Mouse (Mus musculus): ENCODE data around the gene Keap1. TPM values are rescaled to one million over a fixed set of nuclear protein-coding genes. Genes with fewer than 3 reads are reported as not detected.

The Keap1 gene
- polyA plus RNA-seq, 1 experiment, result 55.4 TPM

DNA sequence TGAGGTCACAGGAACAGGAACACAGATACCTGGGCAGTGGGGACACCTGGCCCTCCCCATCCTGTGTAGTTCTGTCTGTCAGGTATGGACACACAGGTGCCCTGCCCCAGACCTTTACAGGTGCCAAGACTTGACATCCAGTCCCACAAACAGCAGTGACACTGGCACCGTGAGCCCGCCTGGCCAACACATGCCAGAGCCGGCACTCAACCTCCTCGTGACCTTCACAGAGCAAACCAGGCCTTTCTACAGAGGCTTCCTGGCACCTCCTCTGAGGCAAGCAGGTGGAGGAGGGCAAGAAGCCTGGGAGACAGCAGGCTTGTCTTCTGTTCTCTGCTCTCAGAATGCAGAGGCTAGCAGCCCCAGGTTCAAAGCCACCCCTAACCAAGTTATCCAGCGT is 53.7 kb downstream of the Keap1 start:
- TF ChIP-seq CTCF (IDR thresholded peaks at IDR 0.05; ENCODE audit: extremely low read depth, insufficient read depth, insufficient read length, insufficient replicate concordance) (no peak), POLR2A (IDR thresholded peaks at IDR 0.05; ENCODE audit: low read depth, low read length) (no peak)
- H3K27me3 ChIP-seq (ENCODE audit: control insufficient read depth, insufficient read depth, low read length), result no peaks in the 10 kb centered on the region
- DNase-seq (ENCODE audit: low read depth in 1 of 2, low spot score in 2 of 2), result no peak
- no peak overlapping the region for H3K4me3 ChIP-seq (ENCODE audit: extremely low read depth, insufficient read depth, insufficient read length)
- H3K27ac ChIP-seq (ENCODE audit: insufficient read depth, low read length), result no peak overlapping the region
- peaks cover 14% of the 10 kb centered on the region for H3K4me1 ChIP-seq (ENCODE audit: control insufficient read depth, insufficient read depth, insufficient read length)
- H3K36me3 ChIP-seq (ENCODE audit: control insufficient read depth, insufficient read depth, low read length), result no peaks in the 10 kb centered on the region
- WGBS, result 92% methylated on average over 5 of the region's 5 CpGs

DNA sequence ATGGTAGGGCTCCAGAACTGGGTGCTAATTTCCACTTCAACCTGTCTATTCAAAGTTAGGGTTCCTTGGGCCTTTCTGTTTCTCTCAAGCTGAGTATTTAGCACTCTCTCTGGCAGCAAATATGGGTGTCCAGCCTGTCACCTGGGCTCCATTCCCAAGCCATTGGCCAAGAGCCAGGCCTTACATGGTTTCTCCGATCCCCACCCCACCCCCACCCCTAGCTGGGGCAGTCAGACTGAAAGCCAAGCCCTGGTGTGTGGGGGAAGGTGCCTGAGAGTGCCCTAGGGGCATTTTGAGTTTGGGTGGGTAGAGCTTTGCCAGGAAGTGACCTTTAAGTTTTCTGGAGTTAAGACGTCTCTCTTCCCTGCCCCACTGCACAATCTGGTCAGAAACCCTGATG is 54.4 kb downstream of the Keap1 start:
- Histone ChIP-seq H3K4me3 (ENCODE audit: extremely low read depth, insufficient read depth, insufficient read length) (no peak overlapping the region), H3K27me3 (ENCODE audit: control insufficient read depth, insufficient read depth, low read length) (no peaks in the 10 kb centered on the region), H3K27ac (ENCODE audit: insufficient read depth, low read length) (no peak overlapping the region), H3K4me1 (ENCODE audit: control insufficient read depth, insufficient read depth, insufficient read length) (peaks cover 14% of the 10 kb centered on the region), H3K36me3 (ENCODE audit: control insufficient read depth, insufficient read depth, low read length) (no peaks in the 10 kb centered on the region)
- WGBS, result 62% methylated on average over 2 of the region's 2 CpGs
- TF ChIP-seq POLR2A (IDR thresholded peaks at IDR 0.05; ENCODE audit: low read depth, low read length), result no peak
- no peak for TF ChIP-seq CTCF (IDR thresholded peaks at IDR 0.05; ENCODE audit: extremely low read depth, insufficient read depth, insufficient read length, insufficient replicate concordance)
- no peak for DNase-seq (ENCODE audit: low read depth in 1 of 2, low spot score in 2 of 2)

DNA sequence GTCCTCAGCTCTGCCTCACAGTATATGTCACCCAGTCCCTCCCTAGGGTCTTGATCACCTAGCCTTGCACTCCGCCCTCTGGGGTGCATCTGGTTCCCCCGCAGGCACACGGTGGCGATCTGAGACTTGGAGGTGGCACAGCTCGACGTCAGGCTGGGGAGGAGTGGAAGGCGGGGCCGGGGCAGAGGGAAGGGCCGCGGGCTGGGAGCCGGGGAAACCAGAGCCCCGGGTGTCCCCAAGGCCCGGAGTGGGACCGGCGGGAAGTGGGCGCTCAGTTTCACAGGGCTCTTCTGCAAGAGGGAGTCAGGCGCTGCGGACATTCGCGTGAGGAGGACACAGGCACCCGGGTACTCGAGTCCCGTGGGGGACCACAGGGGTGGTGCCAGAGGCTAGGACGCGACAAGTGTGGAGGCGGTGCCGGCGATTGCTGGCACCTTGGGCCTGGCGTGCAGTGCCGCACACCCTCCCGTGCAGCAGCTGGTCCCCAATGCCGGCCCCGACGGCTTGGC is 55.2 kb downstream of the Keap1 start:
- H3K27ac ChIP-seq (ENCODE audit: insufficient read depth, low read length), result no peak overlapping the region
- H3K4me1 ChIP-seq (ENCODE audit: control insufficient read depth, insufficient read depth, insufficient read length), result peaks cover 14% of the 10 kb centered on the region
- H3K27me3 ChIP-seq (ENCODE audit: control insufficient read depth, insufficient read depth, low read length), result no peaks in the 10 kb centered on the region
- H3K36me3 ChIP-seq (ENCODE audit: control insufficient read depth, insufficient read depth, low read length), result no peaks in the 10 kb centered on the region
- WGBS, result 2% methylated on average over 34 of the region's 34 CpGs
- peak; percentile 22; the same call in 1 of the 2 replicates for TF ChIP-seq CTCF (IDR thresholded peaks at IDR 0.05; ENCODE audit: extremely low read depth, insufficient read depth, insufficient read length, insufficient replicate concordance)
- no peak for TF ChIP-seq POLR2A (IDR thresholded peaks at IDR 0.05; ENCODE audit: low read depth, low read length)
- H3K4me3 ChIP-seq (ENCODE audit: extremely low read depth, insufficient read depth, insufficient read length), result peak overlapping the region; percentile 54
- DNase-seq (ENCODE audit: low read depth in 1 of 2, low spot score in 2 of 2), result peak in 1 of 2 experiments; percentile 66

DNA sequence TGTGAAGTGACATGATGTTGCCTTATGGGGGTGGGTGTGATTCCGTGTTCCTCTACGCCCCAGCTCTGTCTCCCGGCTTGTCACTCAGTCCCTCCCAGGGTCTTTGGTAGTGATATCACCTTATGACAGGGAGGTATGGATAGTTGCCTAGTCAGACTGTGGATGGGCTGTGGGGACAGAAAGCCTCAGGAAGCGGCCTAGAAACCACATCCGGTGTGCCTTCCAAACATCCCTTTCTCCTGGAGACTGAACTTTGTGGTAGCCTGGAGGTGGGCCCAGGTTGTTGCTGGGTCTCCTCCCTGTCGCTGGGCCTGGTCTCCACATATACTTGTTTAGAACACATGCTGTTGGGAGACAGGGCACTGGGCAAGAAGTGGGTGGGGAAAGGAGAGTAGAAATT is 55.7 kb downstream of the Keap1 start:
- H3K4me1 ChIP-seq (ENCODE audit: control insufficient read depth, insufficient read depth, insufficient read length), result peaks cover 14% of the 10 kb centered on the region
- WGBS, result 46% methylated on average over 6 of the region's 6 CpGs
- H3K4me3 ChIP-seq (ENCODE audit: extremely low read depth, insufficient read depth, insufficient read length), result no peak overlapping the region

DNA sequence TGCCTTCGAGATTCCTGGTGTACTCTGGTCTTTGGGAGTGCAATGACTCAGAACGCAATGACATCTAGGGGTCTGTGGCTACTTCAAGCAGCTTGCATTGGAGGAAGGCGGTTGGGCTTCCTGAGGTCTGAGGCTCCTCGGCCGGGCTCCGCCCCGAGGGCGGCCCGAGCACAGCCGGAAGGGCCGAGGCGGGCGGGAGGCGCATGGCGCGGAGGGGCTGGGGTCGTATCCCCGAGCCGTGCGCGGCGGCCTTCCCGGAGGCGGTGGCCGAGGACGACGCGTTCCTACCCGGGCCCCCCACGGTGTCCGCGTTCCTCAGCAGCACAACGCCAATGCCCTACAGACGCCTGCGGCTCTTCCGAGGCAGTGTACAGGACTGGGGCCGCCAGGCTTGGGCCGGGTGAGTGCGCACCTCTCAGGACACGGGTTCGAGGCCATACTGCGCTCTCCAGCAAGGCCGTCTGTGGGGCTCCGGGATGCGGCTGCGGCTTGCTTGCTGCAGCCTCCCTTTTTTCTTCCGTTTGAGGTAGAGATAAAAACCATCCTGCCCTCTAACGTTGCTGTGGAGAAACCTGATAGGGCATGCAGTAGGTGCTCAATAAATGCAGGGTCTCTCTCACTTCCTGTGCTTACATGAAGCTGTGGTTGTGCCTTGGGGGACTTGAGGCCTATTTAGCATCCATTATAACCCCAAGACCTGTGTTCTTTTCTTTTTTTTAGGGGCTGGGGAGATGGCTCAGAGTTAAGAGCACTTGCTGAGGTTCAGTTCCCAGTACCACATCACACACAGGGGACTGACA is 57.5 kb downstream of the Keap1 start:
- 5% methylated on average over 48 of the region's 48 CpGs for WGBS
- DNase-seq (ENCODE audit: low read depth in 1 of 2, low spot score in 2 of 2), result no peak
- TF ChIP-seq POLR2A (IDR thresholded peaks at IDR 0.05; ENCODE audit: low read depth, low read length) (no peak), CTCF (IDR thresholded peaks at IDR 0.05; ENCODE audit: extremely low read depth, insufficient read depth, insufficient read length, insufficient replicate concordance) (no peak)
- Histone ChIP-seq H3K4me3 (ENCODE audit: extremely low read depth, insufficient read depth, insufficient read length) (peak overlapping the region; percentile 55), H3K4me1 (ENCODE audit: control insufficient read depth, insufficient read depth, insufficient read length) (peaks cover 14% of the 10 kb centered on the region), H3K27ac (ENCODE audit: insufficient read depth, low read length) (no peak overlapping the region), H3K36me3 (ENCODE audit: control insufficient read depth, insufficient read depth, low read length) (no peaks in the 10 kb centered on the region), H3K27me3 (ENCODE audit: control insufficient read depth, insufficient read depth, low read length) (no peaks in the 10 kb centered on the region)

More for the DNA sequence above, 55.7 kb downstream of the Keap1 start:
- TF ChIP-seq CTCF (IDR thresholded peaks at IDR 0.05; ENCODE audit: extremely low read depth, insufficient read depth, insufficient read length, insufficient replicate concordance), result no peak
- no peak overlapping the region for H3K27ac ChIP-seq (ENCODE audit: insufficient read depth, low read length)
- no peak for DNase-seq (ENCODE audit: low read depth in 1 of 2, low spot score in 2 of 2)
- H3K36me3 ChIP-seq (ENCODE audit: control insufficient read depth, insufficient read depth, low read length), result no peaks in the 10 kb centered on the region
- no peaks in the 10 kb centered on the region for H3K27me3 ChIP-seq (ENCODE audit: control insufficient read depth, insufficient read depth, low read length)

DNA sequence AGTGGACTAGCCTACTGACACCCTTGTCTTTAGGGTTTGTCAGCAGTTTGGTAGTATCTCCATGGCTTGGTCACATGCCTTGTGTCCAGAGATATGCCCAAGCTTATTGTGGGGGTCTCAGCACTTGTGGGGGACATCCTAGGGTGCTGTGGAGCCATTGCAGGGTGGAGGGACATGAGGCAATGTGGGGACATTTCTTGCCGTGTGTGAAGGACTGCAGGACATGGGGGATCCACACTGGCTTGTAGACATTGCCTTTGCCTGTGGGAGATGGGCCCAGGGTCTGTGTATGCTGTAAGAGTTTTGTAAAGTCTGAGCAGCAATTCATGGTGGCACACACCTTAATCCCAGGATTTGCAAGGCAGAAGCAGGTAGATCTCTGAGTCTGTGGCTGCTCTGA is 58.3 kb downstream of the Keap1 start:
- no peak for TF ChIP-seq CTCF (IDR thresholded peaks at IDR 0.05; ENCODE audit: extremely low read depth, insufficient read depth, insufficient read length, insufficient replicate concordance)
- TF ChIP-seq POLR2A (IDR thresholded peaks at IDR 0.05; ENCODE audit: low read depth, low read length), result no peak
- H3K27ac ChIP-seq (ENCODE audit: insufficient read depth, low read length), result no peak overlapping the region
- DNase-seq (ENCODE audit: low read depth in 1 of 2, low spot score in 2 of 2), result no peak
- H3K36me3 ChIP-seq (ENCODE audit: control insufficient read depth, insufficient read depth, low read length), result no peaks in the 10 kb centered on the region
- no peaks in the 10 kb centered on the region for H3K27me3 ChIP-seq (ENCODE audit: control insufficient read depth, insufficient read depth, low read length)
- H3K4me3 ChIP-seq (ENCODE audit: extremely low read depth, insufficient read depth, insufficient read length), result no peak overlapping the region
- peaks cover 14% of the 10 kb centered on the region for H3K4me1 ChIP-seq (ENCODE audit: control insufficient read depth, insufficient read depth, insufficient read length)
- 76% methylated on average over 1 of the region's 1 CpGs for WGBS

DNA sequence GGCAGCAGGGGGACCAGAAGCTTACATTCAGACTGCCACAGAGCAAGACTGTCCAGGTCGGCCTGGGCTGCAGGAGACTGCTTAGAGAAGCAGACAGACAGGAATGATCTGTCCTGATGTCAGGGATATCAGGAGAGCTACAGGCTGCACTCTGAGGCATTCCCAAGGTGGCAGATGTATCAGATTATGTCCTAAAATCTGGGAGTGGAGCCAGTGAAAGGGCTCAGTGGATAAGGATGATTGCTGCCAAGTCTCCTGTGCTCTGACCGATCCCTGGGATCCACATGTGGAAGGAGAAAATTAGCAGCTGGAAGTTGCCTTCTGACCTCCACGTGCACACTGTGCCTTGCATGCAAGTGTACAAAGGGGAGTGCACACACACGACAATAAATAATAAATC is 58.8 kb downstream of the Keap1 start:
- Histone ChIP-seq H3K27me3 (ENCODE audit: control insufficient read depth, insufficient read depth, low read length) (no peaks in the 10 kb centered on the region), H3K4me1 (ENCODE audit: control insufficient read depth, insufficient read depth, insufficient read length) (peaks cover 14% of the 10 kb centered on the region), H3K27ac (ENCODE audit: insufficient read depth, low read length) (no peak overlapping the region), H3K4me3 (ENCODE audit: extremely low read depth, insufficient read depth, insufficient read length) (no peak overlapping the region), H3K36me3 (ENCODE audit: control insufficient read depth, insufficient read depth, low read length) (no peaks in the 10 kb centered on the region)
- TF ChIP-seq CTCF (IDR thresholded peaks at IDR 0.05; ENCODE audit: extremely low read depth, insufficient read depth, insufficient read length, insufficient replicate concordance), result no peak
- TF ChIP-seq POLR2A (IDR thresholded peaks at IDR 0.05; ENCODE audit: low read depth, low read length), result no peak
- WGBS, result 80% methylated on average over 4 of the region's 4 CpGs
- no peak for DNase-seq (ENCODE audit: low read depth in 1 of 2, low spot score in 2 of 2)

Other genes starting within 250 kb of the Keap1 start
- 75.8 and 99.7 TPM in 2 replicates for gene Mrpl4, start 236.6 kb downstream of the Keap1 start, polyA plus RNA-seq (2012; rRNA removed)
- gene Icam1, start 223.4 kb downstream of the Keap1 start, polyA plus RNA-seq (2012; rRNA removed), result 59.7 and 67.4 TPM in 2 replicates
- 8.1 and 9.3 TPM in 2 replicates for gene Icam4, start 210.0 kb downstream of the Keap1 start, polyA plus RNA-seq (2012; rRNA removed)
- 1.1 and 1.2 TPM in 2 replicates for gene Icam5, start 207.3 kb downstream of the Keap1 start, polyA plus RNA-seq (2012; rRNA removed)
- 0.28 and 0.65 TPM in 2 replicates for gene Zglp1, start 172.3 kb downstream of the Keap1 start, polyA plus RNA-seq (2012; rRNA removed)
- gene Gm49373, start 166.3 kb downstream of the Keap1 start, polyA plus RNA-seq (2012; rRNA removed), result 0.19 and 0.32 TPM in 2 replicates
- 38.3 and 59.5 TPM in 2 replicates for gene Fdx1l, start 165.7 kb downstream of the Keap1 start, polyA plus RNA-seq (2012; rRNA removed)
- gene Gm38431, start 147.4 kb downstream of the Keap1 start, polyA plus RNA-seq (2012; rRNA removed), result 5.2 and 18.8 TPM in 2 replicates
- gene Raver1, start 147.4 kb downstream of the Keap1 start, polyA plus RNA-seq (2012; rRNA removed), result 77.9 and 93.1 TPM in 2 replicates
- 46.1 and 52.2 TPM in 2 replicates for gene Tyk2, start 108.1 kb downstream of the Keap1 start, polyA plus RNA-seq (2012; rRNA removed)
- 39.5 and 44.7 TPM in 2 replicates for gene Cdc37, start 89.4 kb downstream of the Keap1 start, polyA plus RNA-seq (2012; rRNA removed)
- 12.4 and 13.1 TPM in 2 replicates for gene Pde4a, start 73.6 kb downstream of the Keap1 start, polyA plus RNA-seq (2012; rRNA removed)
- 12.2 and 21.3 TPM in 2 replicates for gene S1pr5, start 9.1 kb upstream of the Keap1 start, polyA plus RNA-seq (2012; rRNA removed)
- gene Atg4d, start 25.9 kb upstream of the Keap1 start, polyA plus RNA-seq (2012; rRNA removed), result 44.8 and 48.4 TPM in 2 replicates
- 40.8 and 43.1 TPM in 2 replicates for gene Kri1, start 48.6 kb upstream of the Keap1 start, polyA plus RNA-seq (2012; rRNA removed)
- gene Cdkn2d, start 52.0 kb upstream of the Keap1 start, polyA plus RNA-seq (2012; rRNA removed), result 87.4 and 115 TPM in 2 replicates
- gene Ap1m2, start 73.0 kb upstream of the Keap1 start, polyA plus RNA-seq (2012; rRNA removed), result 2.0 and 2.5 TPM in 2 replicates
- 166 and 184 TPM in 2 replicates for gene Slc44a2, start 81.3 kb upstream of the Keap1 start, polyA plus RNA-seq (2012; rRNA removed)
- 54.2 and 59.6 TPM in 2 replicates for gene Ilf3, start 128.5 kb upstream of the Keap1 start, polyA plus RNA-seq (2012; rRNA removed)
- 38.7 and 63.6 TPM in 2 replicates for gene Qtrt1, start 172.5 kb upstream of the Keap1 start, polyA plus RNA-seq (2012; rRNA removed)
- gene Dnm2, start 185.5 kb upstream of the Keap1 start, polyA plus RNA-seq (2012; rRNA removed), result 223 and 245 TPM in 2 replicates